Mouse (Mus musculus) heart, embryonic 11.5 days (tissue): ENCODE measurements at regions not wholly inside any gene's neighbourhood (a gene's known extent, or its start where the extent isn't known, plus 50 kb on each side); places are given as distances from the start of the nearest gene placed in this dataset.
"Not testable (repeated sequence)": the region's sequence is repeated elsewhere in the genome, so short reads cannot be mapped to it uniquely, and the experiment has no call there.

Experiments
- ATAC-seq: fragments of 200-750 bp; cut with Nextera tagmentation; replicated peaks from 2 replicates; pipeline ENCODE4 v1.8.0; 2017; ENCODE audit warnings: moderate library complexity; ENCODE audit not compliant: insufficient number of reproducible peaks, low FRiP score, low TSS enrichment
- H3K27ac ChIP-seq: fragments of 300-500 bp; sonication (generic); 2 replicates; pipeline ENCODE4 v1.5.1; 2014; ENCODE audit warnings: mild to moderate bottlenecking, low read depth, low read length
- H3K27me3 ChIP-seq: fragments of 300-500 bp; sonication (generic); 2 replicates; pipeline ENCODE4 v1.6.1; 2014; ENCODE audit warnings: mild to moderate bottlenecking, low read length, mixed read lengths; ENCODE audit not compliant: control insufficient read depth, insufficient read depth
- H3K36me3 ChIP-seq: fragments of 300-500 bp; sonication (generic); 2 replicates; pipeline ENCODE4 v1.6.1; 2014; ENCODE audit warnings: mild to moderate bottlenecking, low read length, moderate library complexity, mixed read lengths; ENCODE audit not compliant: control insufficient read depth, insufficient read depth
- H3K4me1 ChIP-seq: fragments of 300-500 bp; sonication (generic); 2 replicates; pipeline ENCODE4 v1.6.1; 2014; ENCODE audit warnings: low read length; ENCODE audit not compliant: control insufficient read depth, insufficient read depth
- H3K4me2 ChIP-seq: fragments of 300-500 bp; sonication (generic); 2 replicates; pipeline ENCODE4 v1.6.1; 2014; ENCODE audit warnings: mild to moderate bottlenecking, moderate library complexity
- H3K4me3 ChIP-seq: fragments of 300-500 bp; sonication (generic); 2 replicates; pipeline ENCODE4 v1.5.1; 2014; ENCODE audit warnings: low read depth, low read length
- H3K9ac ChIP-seq: fragments of 300-500 bp; sonication (generic); 2 replicates; pipeline ENCODE4 v1.6.1; 2014; ENCODE audit warnings: mild to moderate bottlenecking, low read depth, low read length, moderate library complexity
- H3K9me3 ChIP-seq: fragments of 300-500 bp; sonication (generic); replicated peaks from 2 replicates; pipeline ENCODE4 v1.6.1; 2016; ENCODE audit warnings: low read length; ENCODE audit not compliant: control insufficient read depth
- WGBS: fragments of 180-500 bp; shearing (Covaris S2); extraction: QIAGEN DNeasy Blood & Tissue Kit; methylation state at CpG from one replicate; pipeline ENCODE4 v1.1.7; 2014; ENCODE audit not compliant: insufficient replicate concordance; 5-methylcytosine and 5-hydroxymethylcytosine counted together

DNA sequence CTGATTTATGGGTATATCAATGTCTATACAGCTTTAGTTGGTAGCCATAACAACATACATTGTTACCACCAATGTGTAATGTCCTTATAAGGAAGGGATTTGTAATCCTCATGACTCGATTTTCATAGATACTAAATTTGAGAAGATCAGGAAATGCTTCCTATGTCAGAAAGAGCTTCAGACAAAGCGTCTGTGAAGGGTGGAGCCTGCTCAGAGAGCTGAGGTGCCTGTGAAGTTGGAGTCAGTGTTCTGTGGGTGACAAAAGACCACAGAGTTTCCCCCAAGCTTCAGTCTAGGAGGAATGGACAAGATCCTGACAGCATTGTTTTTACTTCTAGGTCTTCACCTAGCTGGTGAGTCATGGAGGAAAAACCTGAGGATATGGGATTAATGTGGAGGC lies 874.2 kb upstream of the Olfr1507 start:
- ATAC-seq, result no peak
- H3K36me3 ChIP-seq, result no peaks in the 10 kb centered on the region
- WGBS, result 55% methylated on average over 2 of the region's 2 CpGs
- H3K4me2 ChIP-seq, result no peak overlapping the region
- H3K9me3 ChIP-seq, result no peaks in the 10 kb centered on the region
- no peak overlapping the region for H3K4me3 ChIP-seq
- H3K9ac ChIP-seq, result no peak overlapping the region
- H3K27ac ChIP-seq, result no peak overlapping the region
- H3K4me1 ChIP-seq, result no peaks in the 10 kb centered on the region
- no peaks in the 10 kb centered on the region for H3K27me3 ChIP-seq

GRCm38 (mm10) chr14:53367420-53367819 lies 871.9 kb upstream of the Olfr1507 start:
- WGBS, result 65% methylated on average over 1 of the region's 1 CpGs

DNA sequence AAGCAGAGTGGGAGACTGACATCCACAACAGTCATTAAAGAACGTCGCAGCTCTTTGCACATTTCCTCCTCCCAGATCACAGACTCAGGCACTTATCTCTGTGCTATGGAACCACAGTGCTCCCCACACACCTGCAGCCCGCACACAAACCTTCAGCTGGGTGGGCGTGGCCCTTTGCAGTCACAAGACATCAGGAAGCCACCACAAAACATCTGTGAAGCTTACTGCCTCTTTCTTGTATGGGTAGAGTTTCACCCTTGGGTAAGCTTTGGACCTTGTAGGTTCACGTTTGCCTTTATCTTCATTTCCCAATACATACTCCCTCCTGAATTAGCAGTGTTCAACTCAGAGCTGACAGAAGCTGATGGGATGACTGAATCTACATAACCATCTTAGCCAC lies 868.4 kb upstream of the Olfr1507 start:
- H3K9ac ChIP-seq, H3K9me3 ChIP-seq, H3K4me1 ChIP-seq, H3K27me3 ChIP-seq, H3K4me3 ChIP-seq, H3K27ac ChIP-seq, H3K4me2 ChIP-seq, ATAC-seq, H3K36me3 ChIP-seq: not testable (repeated sequence)
- WGBS, result 75% methylated on average over 5 of the region's 5 CpGs

More at GRCm38 (mm10) chr14:53367420-53367819, 871.9 kb upstream of the Olfr1507 start:
- H3K27me3 ChIP-seq, H3K4me3 ChIP-seq, H3K4me1 ChIP-seq, H3K4me2 ChIP-seq, H3K9me3 ChIP-seq, H3K27ac ChIP-seq, H3K9ac ChIP-seq, ATAC-seq, H3K36me3 ChIP-seq: not testable (repeated sequence)

DNA sequence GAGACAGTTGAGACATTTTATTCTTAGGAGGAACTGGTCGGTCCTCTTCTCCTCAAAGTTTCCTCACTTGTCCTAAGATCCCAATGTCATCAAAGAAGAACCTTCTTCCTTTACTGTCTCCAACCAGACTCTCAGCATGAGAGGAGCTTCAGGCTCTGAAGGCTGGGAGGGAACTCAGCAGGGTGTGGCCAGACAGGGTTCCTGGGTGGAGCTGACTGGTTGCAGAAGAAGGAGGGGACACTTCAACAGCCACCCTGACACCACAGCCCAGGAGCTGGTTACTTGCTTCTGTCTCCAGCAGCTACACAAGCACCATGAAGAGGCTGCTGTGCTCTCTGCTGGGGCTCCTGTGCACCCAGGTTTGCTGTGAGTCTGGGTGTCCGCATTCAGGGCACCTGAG lies 866.5 kb upstream of the Olfr1507 start:
- not testable (repeated sequence) for H3K36me3 ChIP-seq, ATAC-seq, H3K27me3 ChIP-seq, H3K27ac ChIP-seq, H3K4me2 ChIP-seq, H3K4me1 ChIP-seq, H3K9me3 ChIP-seq, H3K9ac ChIP-seq, H3K4me3 ChIP-seq
- 71% methylated on average over 2 of the region's 2 CpGs for WGBS

GRCm38 (mm10) chr14:53357498-53357897 lies 861.9 kb upstream of the Olfr1507 start:
- not testable (repeated sequence) for H3K4me2 ChIP-seq, H3K9ac ChIP-seq, H3K36me3 ChIP-seq, H3K4me3 ChIP-seq, ATAC-seq, H3K9me3 ChIP-seq, H3K27me3 ChIP-seq, H3K27ac ChIP-seq, H3K4me1 ChIP-seq
- WGBS, result 80% methylated on average over 1 of the region's 2 CpGs

DNA sequence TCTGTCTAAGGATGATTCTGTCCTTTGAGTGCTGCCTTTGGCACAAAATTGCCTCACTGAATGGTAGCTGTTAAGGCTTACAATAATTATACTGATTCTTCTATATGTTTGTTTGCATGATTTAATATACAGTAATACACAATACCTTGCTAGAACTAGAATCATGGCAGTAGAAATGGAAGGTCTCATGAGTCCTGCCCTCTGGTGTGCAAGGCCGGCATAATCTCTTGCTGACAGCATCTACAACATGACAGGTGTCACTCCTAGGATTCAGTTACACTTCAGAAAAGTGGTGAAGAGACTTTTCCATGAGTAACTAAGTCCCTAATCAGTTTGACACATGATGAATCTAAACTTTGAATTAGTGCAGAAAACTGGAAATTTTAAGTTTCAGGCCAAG lies 861.2 kb upstream of the Olfr1507 start:
- H3K4me3 ChIP-seq, H3K27me3 ChIP-seq, H3K4me1 ChIP-seq, H3K9me3 ChIP-seq, H3K27ac ChIP-seq, H3K9ac ChIP-seq, H3K36me3 ChIP-seq, H3K4me2 ChIP-seq, ATAC-seq: not testable (repeated sequence)
- WGBS, result no CpG with 5 or more reads among the region's 1 CpGs

GRCm38 (mm10) chr14:53351457-53351856 lies 855.9 kb upstream of the Olfr1507 start:
- not testable (repeated sequence) for H3K36me3 ChIP-seq, H3K4me3 ChIP-seq, H3K9me3 ChIP-seq, H3K27me3 ChIP-seq, H3K27ac ChIP-seq, ATAC-seq, H3K9ac ChIP-seq, H3K4me1 ChIP-seq, H3K4me2 ChIP-seq
- 90% methylated on average over 2 of the region's 3 CpGs for WGBS

DNA sequence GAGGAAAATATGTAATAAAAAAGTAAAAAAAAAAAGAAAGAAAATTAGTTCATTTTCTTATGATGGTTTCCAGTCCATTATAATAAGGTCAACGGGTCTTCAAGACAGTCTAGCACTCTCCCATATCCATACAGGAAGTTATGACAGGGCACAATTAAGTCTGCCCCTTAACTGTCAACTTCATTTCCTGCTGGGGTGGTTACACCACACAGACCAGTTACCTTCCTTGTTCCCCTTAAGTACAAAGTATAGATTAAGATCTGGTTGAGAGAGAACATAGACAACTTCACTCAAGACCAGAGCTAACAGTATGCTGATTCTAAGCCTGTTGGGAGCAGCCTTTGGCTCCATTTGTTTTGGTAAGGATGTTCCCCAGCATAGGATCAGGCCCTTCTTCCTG lies 855.2 kb upstream of the Olfr1507 start:
- H3K9ac ChIP-seq, H3K36me3 ChIP-seq, H3K27me3 ChIP-seq, ATAC-seq, H3K4me2 ChIP-seq, H3K4me3 ChIP-seq, H3K9me3 ChIP-seq, H3K27ac ChIP-seq, H3K4me1 ChIP-seq: not testable (repeated sequence)
- 60% methylated on average over 1 of the region's 1 CpGs for WGBS

DNA sequence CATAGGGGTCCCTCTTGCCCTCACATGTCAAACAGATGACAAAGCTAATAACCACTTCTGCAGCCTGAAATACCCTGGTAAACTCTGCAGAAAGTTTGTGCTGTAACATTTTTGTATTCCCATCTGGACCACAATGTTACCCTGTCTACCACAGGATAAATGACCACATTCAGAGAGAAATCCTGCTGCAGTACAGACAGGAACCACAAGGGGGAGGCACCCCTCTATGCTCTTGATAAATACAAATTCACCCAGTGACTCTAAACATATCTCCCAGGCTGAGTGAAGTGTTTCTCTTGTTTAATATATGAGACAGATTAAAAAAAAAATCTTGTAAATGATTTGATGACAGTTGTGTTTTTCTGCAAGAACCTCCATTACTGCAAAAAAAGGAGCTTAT lies 853.6 kb upstream of the Olfr1507 start:
- not testable (repeated sequence) for H3K4me3 ChIP-seq, H3K9ac ChIP-seq, ATAC-seq, H3K27ac ChIP-seq, H3K27me3 ChIP-seq, H3K4me2 ChIP-seq, H3K9me3 ChIP-seq, H3K36me3 ChIP-seq, H3K4me1 ChIP-seq
